Mouse (Mus musculus): ENCODE results near the gene Tgoln1. TPM values are rescaled to one million over a fixed set of nuclear protein-coding genes. Genes with fewer than 3 reads are reported as not detected.

Gene Tgoln1
- polyA plus RNA-seq, 1 experiment = 0.11 TPM

DNA sequence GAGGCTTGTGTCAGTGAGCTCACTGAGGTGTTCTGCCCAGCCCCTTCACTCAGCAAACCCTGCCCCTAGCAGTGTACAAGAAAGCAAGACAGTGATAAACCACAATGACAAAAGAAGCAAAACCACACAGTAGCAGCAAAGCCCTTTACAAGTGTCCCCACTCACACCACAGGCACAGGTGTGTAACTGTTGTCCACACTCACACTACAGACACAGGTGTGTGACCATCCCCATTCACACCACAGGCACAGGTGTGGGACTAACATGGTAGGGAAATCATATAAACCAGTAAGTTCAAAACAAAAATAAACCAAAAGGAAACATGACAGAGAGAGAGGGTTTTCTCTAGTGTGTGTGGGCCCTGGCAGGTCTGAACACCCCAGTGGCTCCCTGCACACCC is 28.5 kb downstream of the Tgoln1 start:
- no peaks in the 10 kb centered on the region; the same call in 1 of the 2 replicates for H3K36me3 ChIP-seq (ENCODE audit: control insufficient read depth)
- no peak for TF ChIP-seq TAL1 (IDR thresholded peaks at IDR 0.05; ENCODE audit: low read length)
- TF ChIP-seq GATA1 (IDR thresholded peaks at IDR 0.05; ENCODE audit: low read length) = no peak
- no peaks in the 10 kb centered on the region for H3K4me1 ChIP-seq (ENCODE audit: control insufficient read depth)
- no peaks in the 10 kb centered on the region for H3K9me3 ChIP-seq (ENCODE audit: control insufficient read depth, low read length)
- no peak overlapping the region for H3K4me3 ChIP-seq (replicated peaks)
- no peaks in the 10 kb centered on the region for H3K27me3 ChIP-seq (ENCODE audit: control insufficient read depth)

DNA sequence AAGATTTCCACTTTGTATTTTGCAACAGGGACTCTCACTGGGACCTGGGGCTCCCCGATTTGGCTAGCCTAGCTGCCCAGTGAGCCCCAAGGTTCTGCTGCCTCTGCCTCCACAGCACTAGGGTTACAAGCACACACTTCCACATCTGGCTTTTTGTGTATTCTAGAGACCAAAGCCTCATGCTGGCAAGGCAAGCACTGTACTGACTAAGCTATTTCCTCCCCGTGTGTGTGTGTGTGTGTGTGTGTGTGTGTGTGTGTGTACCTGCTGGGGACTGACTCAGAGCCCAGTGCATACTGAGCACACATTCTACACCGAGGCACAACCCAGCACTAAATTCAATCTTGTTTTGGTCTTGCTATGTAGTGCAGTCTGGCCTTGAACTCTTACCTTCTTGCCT is 30.1 kb downstream of the Tgoln1 start:
- Histone ChIP-seq H3K4me3 (replicated peaks) (no peak overlapping the region), H3K27me3 (ENCODE audit: control insufficient read depth) (no peaks in the 10 kb centered on the region), H3K9me3 (ENCODE audit: control insufficient read depth, low read length) (no peaks in the 10 kb centered on the region), H3K36me3 (ENCODE audit: control insufficient read depth) (no peaks in the 10 kb centered on the region; the same call in 1 of the 2 replicates), H3K4me1 (ENCODE audit: control insufficient read depth) (no peaks in the 10 kb centered on the region)
- TF ChIP-seq TAL1 (IDR thresholded peaks at IDR 0.05; ENCODE audit: low read length) = no peak
- TF ChIP-seq GATA1 (IDR thresholded peaks at IDR 0.05; ENCODE audit: low read length) = no peak

DNA sequence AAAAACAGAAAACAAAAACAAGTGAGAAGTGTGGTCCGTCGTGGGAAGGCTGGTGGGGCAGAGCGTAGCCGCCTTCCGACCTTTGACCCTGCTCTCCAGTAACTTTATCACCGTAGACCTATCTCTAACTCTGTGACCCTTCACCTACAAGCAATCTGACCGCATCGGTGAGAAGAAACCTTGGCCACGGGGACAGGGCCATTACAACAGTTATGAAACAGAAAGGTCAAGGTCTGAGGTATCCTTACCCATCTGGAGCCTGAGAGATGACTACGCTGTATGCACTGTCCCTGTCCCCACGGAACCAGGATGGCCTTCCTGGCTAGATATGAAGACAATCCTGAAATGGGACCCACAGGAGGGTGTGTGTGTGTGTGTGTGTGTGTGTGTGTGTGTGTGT is 32.6 kb downstream of the Tgoln1 start:
- no peak for TF ChIP-seq GATA1 (IDR thresholded peaks at IDR 0.05; ENCODE audit: low read length)
- TF ChIP-seq TAL1 (IDR thresholded peaks at IDR 0.05; ENCODE audit: low read length) = no peak
- no peaks in the 10 kb centered on the region for H3K27me3 ChIP-seq (ENCODE audit: control insufficient read depth)
- H3K4me1 ChIP-seq (ENCODE audit: control insufficient read depth) = no peaks in the 10 kb centered on the region
- H3K9me3 ChIP-seq (ENCODE audit: control insufficient read depth, low read length) = no peaks in the 10 kb centered on the region
- H3K36me3 ChIP-seq (ENCODE audit: control insufficient read depth) = no peaks in the 10 kb centered on the region; the same call in 1 of the 2 replicates
- H3K4me3 ChIP-seq (replicated peaks) = no peak overlapping the region

DNA sequence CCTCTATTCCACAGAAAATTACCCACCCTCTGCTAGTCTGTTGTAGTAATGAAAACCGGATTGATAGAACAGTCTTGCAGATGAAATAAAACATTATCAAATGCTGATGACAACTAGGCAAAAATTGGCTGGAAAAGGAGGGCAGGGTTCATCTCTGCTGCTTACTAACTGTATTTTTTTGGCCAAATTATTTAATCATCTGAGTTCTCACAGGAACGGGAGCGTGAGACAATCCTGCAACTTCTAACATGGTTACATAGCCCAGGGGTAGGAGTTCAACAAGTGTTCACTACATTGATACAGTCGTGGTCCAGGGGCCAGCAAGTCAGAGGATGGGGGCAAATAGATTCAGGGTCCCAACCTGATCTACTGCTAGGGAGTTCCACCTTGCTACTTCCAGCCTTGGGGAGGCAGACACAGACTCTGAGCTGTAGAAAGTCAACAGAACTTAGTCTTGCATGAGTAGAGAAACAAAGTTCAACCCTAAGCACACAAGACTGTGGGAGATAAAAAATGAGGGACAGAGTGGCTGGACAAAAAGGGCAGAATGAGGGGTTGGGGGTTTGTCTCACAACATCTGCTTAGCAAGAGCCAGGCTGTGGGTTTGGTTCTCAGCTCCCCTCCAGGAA is 33.5 kb downstream of the Tgoln1 start:
- Histone ChIP-seq H3K4me3 (replicated peaks) (no peak overlapping the region), H3K27me3 (ENCODE audit: control insufficient read depth) (no peaks in the 10 kb centered on the region), H3K9me3 (ENCODE audit: control insufficient read depth, low read length) (no peaks in the 10 kb centered on the region), H3K4me1 (ENCODE audit: control insufficient read depth) (no peaks in the 10 kb centered on the region), H3K36me3 (ENCODE audit: control insufficient read depth) (no peaks in the 10 kb centered on the region; the same call in 1 of the 2 replicates)
- TF ChIP-seq GATA1 (IDR thresholded peaks at IDR 0.05; ENCODE audit: low read length) (no peak), TAL1 (IDR thresholded peaks at IDR 0.05; ENCODE audit: low read length) (no peak)

DNA sequence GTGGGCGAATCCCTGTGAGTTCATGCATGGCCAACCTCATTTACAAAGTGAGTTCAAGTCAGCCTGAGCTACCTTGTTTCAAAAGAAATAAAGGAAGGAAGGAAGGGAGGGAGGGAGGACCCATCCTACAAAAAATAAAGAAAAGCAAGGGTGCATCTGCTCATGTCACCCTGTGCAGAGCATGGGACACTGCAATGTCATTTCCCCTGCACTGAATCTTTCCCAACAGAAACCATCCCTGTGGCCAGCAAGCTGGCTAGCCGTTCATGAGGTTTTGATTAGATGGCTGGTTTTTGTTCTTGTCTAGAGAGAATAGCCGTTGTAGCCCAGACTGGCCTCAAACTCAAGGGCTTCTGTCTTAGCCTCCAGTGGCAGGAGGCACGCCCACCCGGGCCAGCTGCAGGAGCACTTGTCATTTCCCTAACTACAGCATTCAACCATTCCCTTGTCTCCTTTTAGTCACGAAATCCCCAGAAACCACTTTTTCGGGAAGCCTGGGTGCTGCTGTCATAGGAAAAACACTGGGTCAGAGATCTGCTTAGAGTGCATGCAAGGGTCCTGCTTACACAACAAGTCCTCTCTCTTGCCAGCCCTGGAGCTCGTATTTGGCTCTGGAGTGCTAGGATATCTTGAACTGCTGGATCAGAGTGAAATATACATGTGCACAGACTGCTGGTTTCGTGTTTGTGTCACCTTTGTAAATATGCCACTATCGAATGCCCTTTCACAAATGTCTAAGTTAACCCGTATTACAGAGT is 35.0 kb downstream of the Tgoln1 start:
- Histone ChIP-seq H3K9me3 (ENCODE audit: control insufficient read depth, low read length) (no peaks in the 10 kb centered on the region), H3K4me3 (replicated peaks) (no peak overlapping the region), H3K4me1 (ENCODE audit: control insufficient read depth) (no peaks in the 10 kb centered on the region), H3K36me3 (ENCODE audit: control insufficient read depth) (no peaks in the 10 kb centered on the region; the same call in 1 of the 2 replicates), H3K27me3 (ENCODE audit: control insufficient read depth) (no peaks in the 10 kb centered on the region)
- TF ChIP-seq TAL1 (IDR thresholded peaks at IDR 0.05; ENCODE audit: low read length) (no peak), GATA1 (IDR thresholded peaks at IDR 0.05; ENCODE audit: low read length) (no peak)

DNA sequence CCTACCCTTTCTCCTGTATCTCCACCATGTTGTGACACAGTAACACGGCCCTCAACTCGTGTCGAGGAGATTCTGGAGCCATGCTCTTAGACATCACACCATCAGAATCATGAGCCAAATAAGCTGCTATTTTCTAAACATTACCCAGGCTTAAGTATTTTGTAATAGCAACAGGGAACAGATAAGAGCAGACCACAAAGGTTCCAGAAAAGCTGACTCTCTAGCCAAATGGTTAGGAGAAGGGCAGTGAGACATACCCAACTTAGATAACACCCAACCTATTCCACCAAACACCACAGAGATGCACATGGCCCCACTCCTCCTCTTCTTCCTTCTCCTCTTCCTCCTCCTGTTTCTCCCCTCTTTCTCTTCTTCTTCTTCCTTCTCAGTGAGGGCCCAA is 40.8 kb downstream of the Tgoln1 start:
- TF ChIP-seq TAL1 (IDR thresholded peaks at IDR 0.05; ENCODE audit: low read length) = no peak
- TF ChIP-seq GATA1 (IDR thresholded peaks at IDR 0.05; ENCODE audit: low read length) = no peak
- Histone ChIP-seq H3K4me3 (replicated peaks) (no peak overlapping the region), H3K9me3 (ENCODE audit: control insufficient read depth, low read length) (no peaks in the 10 kb centered on the region), H3K4me1 (ENCODE audit: control insufficient read depth) (peaks cover 4% of the 10 kb centered on the region), H3K36me3 (ENCODE audit: control insufficient read depth) (peaks cover 3% of the 10 kb centered on the region; the same call in 1 of the 2 replicates), H3K27me3 (ENCODE audit: control insufficient read depth) (no peaks in the 10 kb centered on the region)

DNA sequence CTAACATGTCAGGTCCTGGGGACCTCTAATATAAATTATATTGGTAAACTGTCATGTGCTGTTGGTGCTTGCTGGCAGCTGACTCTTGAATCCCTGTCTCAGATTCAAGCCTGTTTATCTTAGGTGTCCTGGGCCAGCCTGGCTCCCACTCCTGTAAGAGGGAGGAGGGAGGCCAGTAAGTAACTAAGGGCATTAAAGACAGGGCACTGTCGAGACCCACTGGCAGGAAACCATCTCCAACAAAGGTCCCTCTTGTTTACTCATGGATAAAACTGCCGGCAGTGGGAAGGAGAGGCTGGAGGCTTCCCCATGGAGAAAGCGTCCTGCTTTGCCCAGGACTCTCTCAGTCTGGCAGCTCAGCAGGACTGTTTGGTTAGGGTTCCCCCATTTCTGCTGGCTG is 45.0 kb downstream of the Tgoln1 start:
- no peak overlapping the region for H3K4me3 ChIP-seq (replicated peaks)
- peaks cover 11% of the 10 kb centered on the region for H3K36me3 ChIP-seq (ENCODE audit: control insufficient read depth)
- H3K9me3 ChIP-seq (ENCODE audit: control insufficient read depth, low read length) = no peaks in the 10 kb centered on the region
- TF ChIP-seq GATA1 (IDR thresholded peaks at IDR 0.05; ENCODE audit: low read length) (no peak), TAL1 (IDR thresholded peaks at IDR 0.05; ENCODE audit: low read length) (no peak)
- H3K4me1 ChIP-seq (ENCODE audit: control insufficient read depth) = peaks cover 4% of the 10 kb centered on the region
- H3K27me3 ChIP-seq (ENCODE audit: control insufficient read depth) = no peaks in the 10 kb centered on the region

DNA sequence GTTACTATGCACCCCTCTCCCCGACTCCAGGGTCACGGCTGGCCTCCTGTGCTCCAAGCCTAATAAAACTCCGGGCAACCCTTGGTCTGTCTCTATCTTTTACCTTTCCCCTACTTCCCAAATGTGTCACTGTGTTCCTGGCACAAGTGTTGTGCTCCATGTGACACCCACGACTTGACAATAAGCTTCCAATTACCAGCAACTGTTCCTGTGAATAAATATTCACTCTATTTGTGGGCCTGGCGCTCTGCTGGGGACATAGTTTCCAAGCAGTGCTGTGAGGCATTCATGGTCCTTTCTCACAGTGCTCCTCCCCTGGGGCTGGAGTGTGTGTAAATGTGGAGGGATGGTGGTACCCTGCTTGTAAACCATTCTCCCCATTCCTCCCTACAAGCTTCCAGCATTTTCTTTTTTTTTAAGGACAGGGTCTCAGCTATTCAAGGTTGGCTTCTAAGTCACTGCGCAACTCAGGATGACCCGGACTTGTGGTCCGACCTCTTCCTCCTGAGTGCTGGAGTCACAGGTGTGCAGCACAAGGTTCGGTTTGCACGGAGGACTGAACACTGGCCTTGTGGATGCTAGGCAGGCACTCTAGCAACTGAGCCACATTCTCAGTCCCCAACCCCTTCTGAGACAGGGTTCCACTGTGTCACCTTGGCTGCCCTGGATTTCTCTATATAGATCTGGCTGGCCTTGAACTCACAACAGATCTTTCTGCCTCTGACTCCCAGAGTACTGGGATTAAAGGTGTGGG is 46.0 kb downstream of the Tgoln1 start:
- Histone ChIP-seq H3K4me1 (ENCODE audit: control insufficient read depth) (peaks cover 4% of the 10 kb centered on the region), H3K27me3 (ENCODE audit: control insufficient read depth) (no peaks in the 10 kb centered on the region), H3K9me3 (ENCODE audit: control insufficient read depth, low read length) (no peaks in the 10 kb centered on the region), H3K36me3 (ENCODE audit: control insufficient read depth) (peaks cover 11% of the 10 kb centered on the region), H3K4me3 (replicated peaks) (no peak overlapping the region)
- TF ChIP-seq GATA1 (IDR thresholded peaks at IDR 0.05; ENCODE audit: low read length) = no peak
- TF ChIP-seq TAL1 (IDR thresholded peaks at IDR 0.05; ENCODE audit: low read length) = no peak

DNA sequence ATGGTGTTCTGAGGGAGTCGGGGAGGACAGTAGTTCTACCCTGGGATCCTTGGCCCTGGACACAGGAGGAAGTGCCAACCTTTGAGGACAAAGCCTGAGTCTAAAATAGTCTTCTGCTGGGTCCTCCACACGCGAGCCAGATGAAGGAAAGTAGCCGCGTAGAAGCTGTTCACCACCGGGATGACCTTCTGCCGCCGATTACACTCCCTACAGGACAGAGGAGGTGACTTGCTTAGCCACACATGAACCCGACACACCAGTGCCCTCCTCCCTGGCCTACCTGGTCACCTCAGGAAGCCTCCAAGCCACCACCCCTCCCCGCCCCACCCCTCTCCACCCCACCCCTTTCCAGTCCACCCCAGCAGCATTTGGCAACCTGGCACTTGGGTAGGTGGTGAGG is 48.1 kb downstream of the Tgoln1 start:
- no peaks in the 10 kb centered on the region for H3K27me3 ChIP-seq (ENCODE audit: control insufficient read depth)
- no peak overlapping the region for H3K4me3 ChIP-seq (replicated peaks)
- no peaks in the 10 kb centered on the region; the same call in 1 of the 2 replicates for H3K4me1 ChIP-seq (ENCODE audit: control insufficient read depth)
- no peak for TF ChIP-seq GATA1 (IDR thresholded peaks at IDR 0.05; ENCODE audit: low read length)
- TF ChIP-seq TAL1 (IDR thresholded peaks at IDR 0.05; ENCODE audit: low read length) = no peak
- H3K9me3 ChIP-seq (ENCODE audit: control insufficient read depth, low read length) = no peaks in the 10 kb centered on the region
- H3K36me3 ChIP-seq (ENCODE audit: control insufficient read depth) = peaks cover 8% of the 10 kb centered on the region
